Mouse (Mus musculus) forebrain, postnatal 0 days (tissue): ENCODE measurements at regions not wholly inside any gene's neighbourhood (a gene's known extent, or its start where the extent isn't known, plus 50 kb on each side); places are given as distances from the start of the nearest gene placed in this dataset.

Experiments
- ATAC-seq: fragments of 200-750 bp; cut with Nextera tagmentation; 2 replicates; pipeline ENCODE4 v1.8.0; 2017; ENCODE audit warnings: mild to moderate bottlenecking, moderate library complexity
- DNase-seq: peaks from one replicate; pipeline ENCODE4 v3.0.0-alpha.2; 2015
- H3K27ac ChIP-seq: fragments of 300-500 bp; sonication (generic); 2 replicates; pipeline ENCODE4 v1.5.1; 2014; ENCODE audit warnings: low read depth, mild to moderate bottlenecking, antibody characterized with exemption, low read length, moderate library complexity, mixed read lengths
- H3K27me3 ChIP-seq: fragments of 300-500 bp; sonication (generic); 2 replicates; pipeline ENCODE4 v1.6.1; 2014; ENCODE audit warnings: mild to moderate bottlenecking, low read length, mixed read lengths; ENCODE audit not compliant: insufficient read depth
- H3K36me3 ChIP-seq: fragments of 300-500 bp; sonication (generic); 2 replicates; pipeline ENCODE4 v1.6.1; 2014; ENCODE audit warnings: mild to moderate bottlenecking, moderate library complexity; ENCODE audit not compliant: insufficient read depth
- H3K4me1 ChIP-seq: fragments of 300-500 bp; sonication (generic); 2 replicates; pipeline ENCODE4 v1.6.1; 2014; ENCODE audit warnings: antibody characterized with exemption; ENCODE audit not compliant: insufficient read depth
- H3K4me2 ChIP-seq: fragments of 300-500 bp; sonication (generic); 2 replicates; pipeline ENCODE4 v1.6.1; 2014; ENCODE audit warnings: low read depth, mild to moderate bottlenecking, moderate library complexity
- H3K4me3 ChIP-seq: fragments of 300-500 bp; sonication (generic); 2 replicates; pipeline ENCODE4 v1.5.1; 2014; ENCODE audit warnings: low read depth, low read length, mixed read lengths
- H3K9ac ChIP-seq: fragments of 300-500 bp; sonication (generic); 2 replicates; pipeline ENCODE4 v1.6.1; 2014; ENCODE audit warnings: mild to moderate bottlenecking
- H3K9me3 ChIP-seq: fragments of 300-500 bp; sonication (generic); 2 replicates; pipeline ENCODE4 v1.6.1; 2016; ENCODE audit warnings: low read length
- CTCF ChIP-seq: sonication (generic); IDR thresholded peaks from 2 replicates; pipeline ENCODE4 v1.5.1; 2016; ENCODE audit warnings: antibody characterized with exemption, control low read depth, low read depth
- WGBS: fragments of 180-500 bp; shearing (Covaris S2); extraction: QIAGEN DNeasy Blood & Tissue Kit; methylation state at CpG from one replicate; pipeline ENCODE4 v1.1.7; 2014; 5-methylcytosine and 5-hydroxymethylcytosine counted together

DNA sequence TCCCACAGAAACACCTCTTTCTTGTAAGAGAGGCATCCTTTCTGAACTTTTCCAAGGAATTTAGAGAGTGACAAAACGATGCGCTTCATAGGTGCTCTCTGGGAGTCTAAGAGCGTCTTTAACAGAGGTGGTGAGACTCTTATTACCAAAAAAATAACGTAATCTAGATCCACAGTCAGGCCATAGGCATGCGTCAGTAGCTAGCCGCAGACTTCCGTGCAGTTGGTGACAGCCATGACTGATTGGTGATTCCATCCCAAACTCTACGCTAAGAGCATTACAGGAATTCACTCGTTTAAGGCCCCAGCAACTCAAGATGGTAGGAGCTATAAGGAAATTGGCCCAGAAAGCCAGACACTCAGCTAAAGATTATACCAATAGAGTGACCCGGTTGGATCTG lies 197.4 kb downstream of the Sox9 start:
- no peak for TF ChIP-seq CTCF
- H3K4me2 ChIP-seq = no peak overlapping the region
- H3K27ac ChIP-seq = no peak overlapping the region
- H3K4me3 ChIP-seq = no peak overlapping the region
- H3K4me1 ChIP-seq = peaks cover 7% of the 10 kb centered on the region
- ATAC-seq = no peak
- H3K9ac ChIP-seq = no peak overlapping the region
- H3K27me3 ChIP-seq = no peaks in the 10 kb centered on the region
- no peak for DNase-seq
- no peaks in the 10 kb centered on the region for H3K36me3 ChIP-seq
- WGBS = 92% methylated on average over 10 of the region's 10 CpGs
- no peaks in the 10 kb centered on the region for H3K9me3 ChIP-seq

DNA sequence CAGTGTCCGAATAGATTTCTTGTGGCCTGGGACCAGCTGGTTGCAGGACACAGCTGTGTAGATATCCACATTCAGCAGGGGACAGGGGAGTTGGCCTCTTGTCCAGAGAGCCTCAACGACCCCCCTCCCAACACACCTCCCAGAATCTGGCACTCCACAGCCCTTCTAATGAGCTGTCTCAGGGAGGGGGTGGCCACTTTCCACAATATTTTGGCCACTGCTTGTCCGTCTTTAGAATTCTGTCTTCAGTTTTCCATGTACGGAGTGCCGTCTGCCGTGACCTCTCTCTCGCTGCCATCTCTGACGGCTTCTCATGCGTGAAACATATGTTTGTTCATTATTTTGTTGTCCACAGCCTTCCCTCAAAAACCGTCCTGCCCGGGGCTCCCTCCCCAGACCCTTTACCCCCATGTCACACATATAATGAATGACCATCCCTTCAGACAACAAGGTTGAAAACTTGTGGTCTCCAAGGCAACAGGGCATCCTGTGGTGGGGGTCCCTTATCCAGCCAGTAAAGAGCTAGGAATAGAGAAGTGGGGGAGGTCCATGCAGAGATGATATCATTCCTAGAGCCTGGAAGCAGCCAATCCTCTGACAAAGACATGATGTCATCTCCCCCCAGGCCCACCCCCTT lies 200.3 kb downstream of the Sox9 start:
- peak; percentile 96 for ATAC-seq
- H3K9ac ChIP-seq = no peak overlapping the region
- no peak for TF ChIP-seq CTCF
- H3K27me3 ChIP-seq = no peaks in the 10 kb centered on the region
- no peaks in the 10 kb centered on the region for H3K9me3 ChIP-seq
- peaks cover 7% of the 10 kb centered on the region for H3K4me1 ChIP-seq
- no peaks in the 10 kb centered on the region for H3K36me3 ChIP-seq
- H3K27ac ChIP-seq = peak overlapping the region; percentile 59
- H3K4me3 ChIP-seq = no peak overlapping the region
- peak; percentile 76 for DNase-seq
- H3K4me2 ChIP-seq = peak overlapping the region; percentile 36
- 13% methylated on average over 11 of the region's 11 CpGs for WGBS

DNA sequence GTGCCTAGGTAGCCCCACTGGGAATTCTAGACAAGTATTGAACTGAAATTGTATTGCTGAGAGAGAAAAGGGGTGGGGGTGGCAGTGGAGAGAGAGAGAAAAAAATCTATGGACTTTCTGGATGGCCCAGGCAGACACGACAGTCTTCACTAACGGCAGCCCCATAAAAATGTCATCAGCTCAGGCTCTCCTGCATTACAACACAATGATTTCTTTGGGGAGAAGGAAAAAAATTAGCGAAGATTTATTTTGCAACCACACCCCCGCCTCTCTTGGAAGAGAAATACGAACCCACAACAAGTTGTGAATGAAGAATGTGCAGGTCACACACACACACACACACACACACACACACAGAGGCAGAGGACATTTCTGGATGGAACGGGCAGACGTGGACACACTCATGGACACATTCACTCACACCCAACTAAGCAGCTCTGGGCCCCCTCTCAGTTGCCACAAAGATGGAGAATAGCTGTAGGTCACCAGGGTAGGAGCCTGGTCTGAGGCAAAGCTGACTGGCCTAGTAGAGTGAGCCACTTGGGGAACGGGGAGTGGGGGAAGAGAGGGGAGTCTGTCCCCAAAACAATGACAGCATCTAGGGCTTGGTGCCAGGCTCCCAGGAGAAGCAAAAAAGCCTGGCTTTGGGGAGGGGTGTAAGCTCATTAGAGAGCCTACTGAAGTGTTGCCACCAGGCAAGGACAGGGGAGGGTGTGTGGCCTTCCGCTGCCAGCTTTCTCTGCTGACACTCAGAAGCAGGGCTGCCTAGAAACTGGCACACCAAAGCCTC lies 201.0 kb downstream of the Sox9 start:
- Histone ChIP-seq H3K4me1 (peaks cover 7% of the 10 kb centered on the region), H3K9ac (no peak overlapping the region), H3K9me3 (no peaks in the 10 kb centered on the region), H3K27me3 (no peaks in the 10 kb centered on the region), H3K4me2 (0 out of 2 replicates have a peak overlapping the region, but pooled peaks have one; percentile 13), H3K27ac (peak overlapping the region; percentile 59), H3K4me3 (no peak overlapping the region), H3K36me3 (no peaks in the 10 kb centered on the region)
- TF ChIP-seq CTCF = no peak
- DNase-seq (peak; percentile 81), ATAC-seq (peak; percentile 76)
- 25% methylated on average over 9 of the region's 9 CpGs for WGBS

DNA sequence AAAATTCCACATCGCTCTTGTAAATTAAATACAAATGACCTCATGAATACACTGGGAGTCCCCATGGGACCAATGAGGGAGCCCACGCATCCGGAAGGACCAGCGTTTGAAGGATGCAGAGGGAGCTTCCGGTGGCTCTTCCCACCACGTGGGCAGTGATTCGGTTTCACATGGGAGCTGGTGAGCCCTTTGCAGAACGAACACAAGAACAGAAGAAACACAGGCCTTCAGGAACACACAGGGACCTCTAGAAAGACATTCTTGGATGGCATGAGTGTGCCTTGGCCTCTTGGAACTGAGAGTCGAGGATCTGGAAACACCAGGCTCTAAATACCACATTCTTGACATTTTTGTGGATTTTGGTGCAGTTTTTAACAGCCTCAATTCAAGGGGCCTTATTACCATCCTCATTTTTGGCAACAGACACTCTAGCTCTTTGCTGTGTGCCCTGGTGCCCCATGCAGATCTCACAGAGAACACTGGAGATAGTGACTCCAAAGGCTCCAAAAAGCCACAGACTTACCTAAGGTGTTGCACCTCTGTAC lies 204.1 kb downstream of the Sox9 start:
- 79% methylated on average over 9 of the region's 9 CpGs for WGBS
- no peak for TF ChIP-seq CTCF
- no peaks in the 10 kb centered on the region for H3K27me3 ChIP-seq
- H3K4me1 ChIP-seq = peaks cover 14% of the 10 kb centered on the region; the same call in 1 of the 2 replicates
- H3K4me3 ChIP-seq = no peak overlapping the region
- no peak overlapping the region for H3K4me2 ChIP-seq
- DNase-seq = no peak
- H3K9ac ChIP-seq = no peak overlapping the region
- no peak overlapping the region for H3K27ac ChIP-seq
- no peaks in the 10 kb centered on the region for H3K9me3 ChIP-seq
- no peak for ATAC-seq
- H3K36me3 ChIP-seq = no peaks in the 10 kb centered on the region

DNA sequence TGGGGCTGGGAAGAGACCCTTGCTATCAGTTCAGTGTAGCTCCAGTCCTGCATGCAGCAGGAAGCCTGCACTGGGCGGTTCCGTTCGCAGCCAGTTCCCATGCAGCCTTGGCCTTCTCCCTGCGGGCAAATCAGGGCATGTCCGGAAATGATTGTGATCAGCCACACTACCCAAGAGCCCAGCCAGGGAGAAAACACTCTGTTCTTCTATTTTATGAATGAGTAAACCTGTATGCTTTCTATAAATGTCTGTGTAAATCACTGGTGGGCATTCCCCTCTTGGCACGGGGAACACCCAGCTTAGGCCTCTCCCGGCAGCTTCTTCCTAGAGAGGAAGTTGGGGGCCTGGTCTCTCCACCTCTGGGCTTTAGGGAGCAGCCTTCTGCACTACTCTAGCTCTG lies 205.8 kb downstream of the Sox9 start:
- Histone ChIP-seq H3K9ac (no peak overlapping the region), H3K4me3 (no peak overlapping the region), H3K4me2 (no peak overlapping the region), H3K4me1 (peaks cover 21% of the 10 kb centered on the region), H3K9me3 (no peaks in the 10 kb centered on the region), H3K27me3 (no peaks in the 10 kb centered on the region), H3K27ac (no peak overlapping the region), H3K36me3 (no peaks in the 10 kb centered on the region)
- ATAC-seq (no peak), DNase-seq (no peak)
- WGBS = 80% methylated on average over 7 of the region's 7 CpGs
- no peak for TF ChIP-seq CTCF

DNA sequence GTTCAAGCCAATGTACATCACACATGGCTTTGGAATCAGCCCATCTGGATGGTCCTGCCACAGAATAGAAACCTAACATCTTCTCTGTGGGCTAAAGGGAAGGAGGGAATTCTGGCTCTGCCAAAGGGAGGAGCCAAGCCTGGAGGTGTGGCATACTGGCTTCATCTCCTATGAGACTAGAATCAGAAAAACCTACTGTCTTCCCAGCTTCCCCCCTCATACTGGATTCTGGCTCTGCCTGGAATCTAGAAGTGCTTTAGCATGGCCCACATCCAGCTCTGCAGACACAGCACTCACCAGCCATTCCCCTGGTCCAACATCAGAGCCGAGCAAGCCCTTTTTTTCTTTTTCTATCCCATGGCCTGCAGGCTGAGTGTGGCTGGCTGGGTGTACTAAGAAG lies 206.9 kb downstream of the Sox9 start:
- DNase-seq = peak; percentile 49

DNA sequence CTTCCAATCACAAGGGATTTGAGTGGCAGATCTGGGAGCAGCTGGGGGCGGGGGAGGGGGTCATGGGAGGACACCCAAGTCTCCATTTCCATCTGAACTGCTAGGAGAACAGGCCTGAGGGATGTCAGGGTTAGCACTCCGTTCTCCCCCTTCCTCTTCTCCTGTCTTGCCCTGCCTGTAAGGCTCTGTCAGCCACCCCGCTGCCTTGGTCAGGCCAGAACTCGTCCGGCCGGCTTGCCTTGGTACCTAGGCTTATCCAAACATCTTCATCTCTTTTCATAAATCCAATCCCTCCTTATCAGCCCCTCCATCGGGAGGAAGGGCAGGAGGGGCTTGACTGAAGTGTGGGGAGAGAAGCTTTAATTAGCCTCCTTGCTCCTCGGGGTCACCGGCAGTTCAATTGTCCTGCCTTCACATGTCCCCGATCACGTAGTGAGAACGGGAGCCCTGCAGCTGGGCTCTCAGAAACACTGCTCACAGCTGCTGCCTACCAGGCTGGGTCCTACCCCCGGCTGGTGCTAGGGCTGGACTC lies 208.0 kb downstream of the Sox9 start:
- WGBS = 36% methylated on average over 13 of the region's 13 CpGs
- TF ChIP-seq CTCF = no peak
- Histone ChIP-seq H3K36me3 (no peaks in the 10 kb centered on the region), H3K27ac (no peak overlapping the region), H3K4me3 (no peak overlapping the region), H3K9ac (no peak overlapping the region), H3K27me3 (no peaks in the 10 kb centered on the region), H3K4me2 (no peak overlapping the region), H3K4me1 (peaks cover 18% of the 10 kb centered on the region), H3K9me3 (no peaks in the 10 kb centered on the region)
- DNase-seq (no peak), ATAC-seq (peak; percentile 40; the same call in 1 of the 2 replicates)

More for the DNA sequence above, 206.9 kb downstream of the Sox9 start:
- Histone ChIP-seq H3K27ac (no peak overlapping the region; the same call in 1 of the 2 replicates), H3K9me3 (no peaks in the 10 kb centered on the region), H3K27me3 (no peaks in the 10 kb centered on the region), H3K36me3 (no peaks in the 10 kb centered on the region), H3K9ac (no peak overlapping the region), H3K4me1 (peaks cover 18% of the 10 kb centered on the region), H3K4me2 (no peak overlapping the region), H3K4me3 (no peak overlapping the region)
- peak; percentile 68 for ATAC-seq
- TF ChIP-seq CTCF = no peak
- whole genome bisulfite sequencing = 33% methylated on average over 1 of the region's 1 CpGs
